Mouse (Mus musculus): Measurements from ENCODE around the gene 1700122O11Rik.

- TF ChIP-seq CTCF (IDR thresholded peaks at IDR 0.05; ENCODE audit: low read depth) (no peak), EP300 (IDR thresholded peaks at IDR 0.05; ENCODE audit: low read depth) (no peak)
Measured at GRCm38 (mm10) chr17:47990392-47991123, 47.5 kb downstream of the 1700122O11Rik start.

All from heart, postnatal 0 days (tissue).